Mouse (Mus musculus) ES-Bruce4 (cell line): ENCODE data around the gene Pck1.

ENCODE experiments used
- CTCF ChIP-seq: IDR thresholded peaks from one replicate; pipeline ENCODE4 v1.8.1; 2011; ENCODE audit warnings: low read depth, low read length
- EP300 ChIP-seq: IDR thresholded peaks from 2 replicates; pipeline ENCODE4 v1.6.1; 2011; ENCODE audit warnings: low read depth, low read length; ENCODE audit not compliant: insufficient read depth
- POLR2A ChIP-seq: IDR thresholded peaks from one replicate; pipeline ENCODE4 v1.8.1; 2011; ENCODE audit warnings: low read length; ENCODE audit not compliant: insufficient read depth

- TF ChIP-seq CTCF (no peak), EP300 (no peak), POLR2A (no peak)
These were observed 17.2 kb downstream of the Pck1 start for GRCm38 (mm10) chr2:173170081-173170480.
